Mouse (Mus musculus) liver, embryonic 12.5 days (tissue): Measurements from ENCODE around the gene Pkn1. TPM values are rescaled to one million over a fixed set of nuclear protein-coding genes. Genes with fewer than 3 reads are reported as not detected.

Source experiments
- microRNA-seq: library from miRNA; unstranded; fragments of <30 nt; microRNA quantifications from one replicate; pipeline ENCODE4, GENCODE M21; 2017
- polyA plus RNA-seq: library from polyadenylated mRNA; unstranded; fragments of >200 nt; fragmentation: Nextera tagmentation; extraction: Ambion mirVana; gene quantifications from 2 replicates; pipeline ENCODE4 v1.2.1, GENCODE M21; 2016

The Pkn1 gene
- polyA plus RNA-seq, 1 experiment from 2014 or later = 19.5 TPM

Small RNA genes within 50 kb of the gene (microRNA-seq; reads per million reads assigned to microRNA genes)
- not detected for gene Mir1668

Other genes starting within 250 kb of the Pkn1 start
- gene Scoc, start 240.8 kb downstream of the Pkn1 start, polyA plus RNA-seq = 78.8 and 84.8 TPM in 2 replicates
- gene Olfr370, start 163.4 kb downstream of the Pkn1 start, polyA plus RNA-seq = not detected in 2 replicates
- gene Ndufb7, start 132.5 kb downstream of the Pkn1 start, polyA plus RNA-seq = 290 and 291 TPM in 2 replicates
- 371 and 378 TPM in 2 replicates for gene Tecr, start 91.2 kb downstream of the Pkn1 start, polyA plus RNA-seq
- 65.1 and 69.8 TPM in 2 replicates for gene Dnajb1, start 91.0 kb downstream of the Pkn1 start, polyA plus RNA-seq
- 80.0 and 80.4 TPM in 2 replicates for gene Gipc1, start 46.5 kb downstream of the Pkn1 start, polyA plus RNA-seq
- 0.25 and 0.41 TPM in 2 replicates for gene Ptger1, start 32.5 kb downstream of the Pkn1 start, polyA plus RNA-seq
- gene Ddx39, start 16.0 kb upstream of the Pkn1 start, polyA plus RNA-seq = 270 and 299 TPM in 2 replicates
- 11.5 and 12.5 TPM in 2 replicates for gene Adgre5, start 42.1 kb upstream of the Pkn1 start, polyA plus RNA-seq
- gene Adgrl1, start 200.9 kb upstream of the Pkn1 start, polyA plus RNA-seq = 4.9 and 5.3 TPM in 2 replicates